Mouse (Mus musculus) heart, adult 2 months (tissue): ENCODE results near the gene Pnkd.

Experiments
- CTCF ChIP-seq: fragments of 200-600 bp; IDR thresholded peaks from 2 replicates; pipeline ENCODE4 v1.8.1; 2022; ENCODE audit warnings: antibody characterized with exemption, mild to moderate bottlenecking, moderate library complexity
- EP300 ChIP-seq: fragments of 200-500 bp; IDR thresholded peaks from 2 replicates; pipeline ENCODE4 v1.6.1; 2011; ENCODE audit warnings: low read depth, low read length, control low read depth; ENCODE audit not compliant: insufficient read depth

- TF ChIP-seq CTCF (no peak), EP300 (no peak)
Measured at GRCm38 (mm10) chr1:74255704-74256345, 28.9 kb upstream of the Pnkd start.
